Mouse (Mus musculus): ENCODE results near the gene Mrpl10. TPM values are rescaled to one million over a fixed set of nuclear protein-coding genes. Genes with fewer than 3 reads are reported as not detected.

Gene Mrpl10
- polyA plus RNA-seq (2015; fragmentation: Nextera tagmentation; extraction: Ambion mirVana), result 56.3 and 60.8 TPM in 2 replicates

DNA sequence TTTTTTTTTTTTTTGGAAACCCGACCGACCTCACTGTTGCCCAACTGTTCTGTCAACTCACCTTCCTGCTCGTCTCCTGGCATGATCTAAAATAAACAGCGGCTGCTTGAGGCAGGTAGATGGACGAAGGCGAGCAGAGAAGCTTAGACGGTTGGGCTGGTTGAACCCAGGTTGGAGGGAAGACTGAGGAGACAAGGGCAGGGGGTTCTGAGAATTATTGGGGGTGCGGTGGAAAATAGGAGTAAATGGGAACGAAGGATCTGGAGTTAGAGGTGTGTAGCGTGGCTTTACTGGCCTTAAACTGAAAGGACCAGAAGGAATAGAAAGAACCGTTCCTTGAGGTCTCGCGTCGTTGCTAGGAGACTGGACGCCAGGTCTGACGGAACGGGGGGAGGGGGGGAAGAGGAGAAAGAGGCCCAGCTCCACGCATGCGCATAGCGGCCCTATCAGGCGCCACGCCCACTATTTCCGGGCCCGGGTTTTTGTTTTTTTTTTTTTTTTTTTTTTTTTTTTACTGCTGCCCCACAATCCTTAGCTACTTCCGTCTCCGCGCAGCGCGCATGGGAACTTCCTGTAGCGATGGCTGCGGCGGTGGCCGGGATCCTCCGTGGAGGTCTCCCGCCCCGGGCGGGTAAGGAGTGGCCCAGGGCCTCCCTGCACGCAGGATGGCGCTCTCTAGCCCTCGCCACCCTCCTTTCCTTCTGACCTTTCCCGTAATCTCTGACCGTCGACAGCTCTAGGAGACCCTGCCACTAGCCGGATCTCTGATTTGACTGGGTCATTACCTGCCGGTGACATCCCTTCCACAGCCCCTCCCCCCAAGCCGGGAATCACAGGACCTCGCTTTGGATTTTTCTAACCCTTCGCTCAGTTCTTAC, at the start of gene Mrpl10, which contains the start of gene Lrrc46:
Gene Mrpl10 (plus strand): TSS at position 539 of the 878 bp plus-strand sequence.
Gene Lrrc46 (minus strand): TSS at position 386 of the 878 bp plus-strand sequence.
- Histone ChIP-seq H3K4me1 (replicated peaks; ENCODE audit: control insufficient read depth, insufficient read depth) (0 out of 2 replicates have a peak, but pooled peaks cover 3% of the 10 kb centered on the region), H3K27me3 (ENCODE audit: control insufficient read depth, insufficient read depth, low read length) (no peaks in the 10 kb centered on the region), H3K4me2 (replicated peaks; ENCODE audit: low read depth) (peak within 1 kb of the TSS; percentile 81), H3K36me3 (ENCODE audit: control insufficient read depth, insufficient read depth, low read length) (no peaks in the 10 kb centered on the region), H3K4me3 (ENCODE audit: low read depth, low read length) (peak within 1 kb of the TSS; percentile 72), H3K27ac (replicated peaks) (peak within 1 kb of the TSS; percentile 82), H3K9ac (ENCODE audit: low read length) (peak within 1 kb of the TSS; percentile 95), H3K9me3 (ENCODE audit: control insufficient read depth, low read length) (no peaks in the 10 kb centered on the region)
- ATAC-seq (ENCODE audit: low FRiP score, low TSS enrichment) (peak; percentile 90), DNase-seq (ENCODE audit: low spot score) (peak; percentile 96)
- WGBS, result under 1% methylated on average over 43 of the region's 48 CpGs
- TF ChIP-seq CTCF (IDR thresholded peaks at IDR 0.05; ENCODE audit: low read depth), result no peak
- no peak for TF ChIP-seq EP300 (optimal IDR thresholded peaks at IDR 0.05)

DNA sequence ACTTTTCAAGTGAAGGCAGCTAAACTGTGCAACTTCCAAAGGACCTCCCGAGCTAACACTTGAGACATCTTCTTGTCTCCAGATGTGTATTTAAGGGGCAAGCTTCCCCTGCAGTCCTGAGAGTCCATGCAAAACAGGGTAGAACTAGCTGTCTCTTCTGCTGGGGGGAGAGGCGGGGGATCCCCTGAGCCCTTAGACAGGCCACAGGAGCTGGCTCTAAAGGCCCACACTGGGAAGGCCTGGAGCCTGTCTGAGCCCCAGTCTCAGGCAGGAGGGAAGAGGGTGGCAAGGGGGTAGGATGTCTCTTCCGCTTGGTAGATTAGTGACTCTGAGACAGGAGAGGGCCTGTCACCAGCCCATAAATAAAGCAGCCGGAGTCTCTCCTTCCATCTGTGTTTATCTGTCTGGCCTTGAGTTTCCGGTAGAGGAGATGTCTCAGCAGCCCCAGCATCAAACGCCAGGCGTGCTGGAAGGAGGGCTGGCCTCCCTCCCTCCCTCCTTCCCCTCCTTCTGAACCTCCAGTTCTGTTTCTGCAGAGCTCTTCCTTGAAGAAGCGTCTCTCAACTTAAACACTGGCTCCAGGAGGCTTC, 48.5 kb upstream of the Mrpl10 start:
- 0 out of 2 replicates have a peak, but pooled peaks cover 3% of the 10 kb centered on the region for H3K4me1 ChIP-seq (replicated peaks; ENCODE audit: control insufficient read depth, insufficient read depth)
- H3K27me3 ChIP-seq (ENCODE audit: control insufficient read depth, insufficient read depth, low read length), result no peaks in the 10 kb centered on the region
- no peak overlapping the region for H3K9ac ChIP-seq (ENCODE audit: low read length)
- DNase-seq (ENCODE audit: low spot score) (no peak), ATAC-seq (ENCODE audit: low FRiP score, low TSS enrichment) (no peak)
- no peak for TF ChIP-seq EP300 (optimal IDR thresholded peaks at IDR 0.05)
- TF ChIP-seq CTCF (IDR thresholded peaks at IDR 0.05; ENCODE audit: low read depth), result no peak
- H3K4me2 ChIP-seq (replicated peaks; ENCODE audit: low read depth), result no peak overlapping the region
- 43% methylated on average over 8 of the region's 8 CpGs for WGBS
- no peaks in the 10 kb centered on the region for H3K36me3 ChIP-seq (ENCODE audit: control insufficient read depth, insufficient read depth, low read length)
- H3K27ac ChIP-seq (replicated peaks), result peak overlapping the region; percentile 67
- no peak overlapping the region for H3K4me3 ChIP-seq (ENCODE audit: low read depth, low read length)
- H3K9me3 ChIP-seq (ENCODE audit: control insufficient read depth, low read length), result no peaks in the 10 kb centered on the region

DNA sequence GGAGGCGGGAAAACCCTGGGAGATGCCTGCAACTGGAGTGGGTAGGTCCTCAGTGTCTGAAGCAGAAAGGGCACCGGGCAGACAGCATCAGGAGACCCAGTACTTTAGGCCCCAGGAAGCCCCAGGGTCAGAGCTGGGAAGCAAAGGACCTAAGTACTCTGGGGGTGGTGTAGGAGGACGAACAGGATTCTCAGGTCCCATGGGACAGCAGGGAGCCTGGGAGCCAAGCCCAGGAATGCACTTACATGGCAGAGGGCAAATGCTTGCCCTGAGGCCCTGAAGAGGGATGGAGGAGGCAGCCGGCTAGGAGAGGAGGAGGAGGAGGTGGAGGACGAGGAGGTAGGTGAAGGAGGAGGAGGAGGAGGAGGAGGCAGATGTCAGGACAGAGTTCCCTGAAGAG, 46.3 kb upstream of the Mrpl10 start:
- no peaks in the 10 kb centered on the region for H3K4me1 ChIP-seq (replicated peaks; ENCODE audit: control insufficient read depth, insufficient read depth)
- H3K4me2 ChIP-seq (replicated peaks; ENCODE audit: low read depth), result no peak overlapping the region
- H3K9ac ChIP-seq (ENCODE audit: low read length), result no peak overlapping the region
- no peak overlapping the region for H3K4me3 ChIP-seq (ENCODE audit: low read depth, low read length)
- no peaks in the 10 kb centered on the region for H3K27me3 ChIP-seq (ENCODE audit: control insufficient read depth, insufficient read depth, low read length)
- no peak for ATAC-seq (ENCODE audit: low FRiP score, low TSS enrichment)
- H3K36me3 ChIP-seq (ENCODE audit: control insufficient read depth, insufficient read depth, low read length), result no peaks in the 10 kb centered on the region
- 31% methylated on average over 5 of the region's 5 CpGs for whole genome bisulfite sequencing
- H3K27ac ChIP-seq (replicated peaks), result no peak overlapping the region
- no peak for DNase-seq (ENCODE audit: low spot score)
- TF ChIP-seq EP300 (optimal IDR thresholded peaks at IDR 0.05) (no peak), CTCF (IDR thresholded peaks at IDR 0.05; ENCODE audit: low read depth) (no peak)
- no peaks in the 10 kb centered on the region for H3K9me3 ChIP-seq (ENCODE audit: control insufficient read depth, low read length)

DNA sequence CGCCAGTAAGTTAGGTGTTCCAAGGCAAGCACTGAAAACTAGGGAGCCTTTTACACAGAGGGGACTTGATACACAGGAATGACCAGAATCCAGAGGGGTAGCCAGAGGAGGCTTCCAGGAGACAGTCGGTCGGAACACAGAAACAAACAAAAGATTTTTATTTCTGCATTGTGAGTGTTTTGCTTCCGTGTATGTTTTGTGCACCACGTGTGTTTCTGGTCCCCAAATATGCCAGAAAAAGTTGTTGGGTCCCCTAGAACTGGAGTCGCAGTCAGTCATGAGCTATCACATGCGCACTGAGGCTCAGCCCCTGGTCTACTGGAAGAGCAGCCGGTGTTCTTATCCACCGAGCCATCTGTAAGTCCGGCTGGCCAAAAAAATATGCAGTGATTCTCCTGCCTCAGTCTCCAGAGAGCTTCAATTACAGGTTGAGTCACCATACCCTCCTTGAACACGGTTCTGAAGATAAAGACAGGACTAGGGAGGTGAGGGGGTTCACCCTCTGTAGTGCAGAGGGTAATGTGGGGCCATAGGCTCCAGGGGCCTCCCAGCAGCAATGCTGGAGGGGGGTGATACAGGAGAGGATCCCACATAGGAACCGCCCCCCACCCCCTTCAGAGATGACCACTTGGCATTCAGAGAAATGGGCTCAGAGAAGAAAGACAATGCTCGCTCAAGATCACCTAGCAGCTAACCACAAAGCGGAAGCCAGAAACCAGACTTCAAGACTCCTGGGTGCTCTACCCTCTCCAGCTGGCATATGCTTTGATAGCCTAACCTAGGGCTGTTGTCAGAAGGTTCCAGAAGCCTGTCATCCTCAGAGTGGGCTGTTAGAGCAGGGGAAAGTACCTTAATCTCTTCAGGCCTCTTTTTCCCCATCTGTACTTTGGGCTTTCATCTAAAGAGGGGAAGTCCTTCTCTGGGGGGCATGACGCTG, 45.3 kb upstream of the Mrpl10 start:
- Histone ChIP-seq H3K27ac (replicated peaks) (no peak overlapping the region), H3K4me3 (ENCODE audit: low read depth, low read length) (no peak overlapping the region), H3K4me2 (replicated peaks; ENCODE audit: low read depth) (no peak overlapping the region), H3K9ac (ENCODE audit: low read length) (no peak overlapping the region), H3K9me3 (ENCODE audit: control insufficient read depth, low read length) (no peaks in the 10 kb centered on the region), H3K4me1 (replicated peaks; ENCODE audit: control insufficient read depth, insufficient read depth) (no peaks in the 10 kb centered on the region), H3K36me3 (ENCODE audit: control insufficient read depth, insufficient read depth, low read length) (no peaks in the 10 kb centered on the region), H3K27me3 (ENCODE audit: control insufficient read depth, insufficient read depth, low read length) (no peaks in the 10 kb centered on the region)
- TF ChIP-seq EP300 (optimal IDR thresholded peaks at IDR 0.05) (no peak), CTCF (IDR thresholded peaks at IDR 0.05; ENCODE audit: low read depth) (no peak)
- no peak for ATAC-seq (ENCODE audit: low FRiP score, low TSS enrichment)
- 80% methylated on average over 15 of the region's 15 CpGs for WGBS
- DNase-seq (ENCODE audit: low spot score), result no peak

DNA sequence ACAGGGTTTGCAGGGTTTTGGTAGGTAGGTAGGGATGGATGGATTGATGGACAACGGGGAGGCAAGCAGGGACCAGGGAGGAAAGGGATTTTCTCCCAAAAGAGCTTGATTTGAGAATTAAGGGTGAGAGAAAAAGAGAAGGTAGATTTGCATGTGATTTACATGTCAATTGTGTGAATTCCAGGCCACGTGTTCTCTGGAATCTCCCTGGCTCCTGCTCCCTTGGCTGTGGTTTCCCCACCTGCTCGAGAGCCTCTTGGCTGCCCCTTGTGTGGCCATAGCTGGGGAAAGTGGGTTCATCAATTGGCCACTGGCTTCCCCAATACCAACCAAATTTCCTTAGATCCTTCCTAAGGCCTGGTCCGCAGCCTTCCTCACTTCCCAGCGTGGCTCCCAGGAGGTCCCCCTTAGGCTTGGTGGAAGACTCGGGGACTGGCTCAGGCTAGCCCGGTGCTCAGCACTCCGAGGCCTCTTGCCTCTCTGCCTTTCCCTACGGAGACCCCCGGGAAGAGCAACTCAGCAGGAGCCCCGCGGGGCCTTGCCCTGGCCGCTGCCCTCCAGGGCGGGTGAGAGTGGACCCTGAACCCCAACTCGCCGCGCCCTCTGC, 44.5 kb upstream of the Mrpl10 start:
- H3K9me3 ChIP-seq (ENCODE audit: control insufficient read depth, low read length), result no peaks in the 10 kb centered on the region
- peak overlapping the region; percentile 57 for H3K4me2 ChIP-seq (replicated peaks; ENCODE audit: low read depth)
- no peaks in the 10 kb centered on the region for H3K4me1 ChIP-seq (replicated peaks; ENCODE audit: control insufficient read depth, insufficient read depth)
- H3K36me3 ChIP-seq (ENCODE audit: control insufficient read depth, insufficient read depth, low read length), result no peaks in the 10 kb centered on the region
- 0 out of 2 replicates have a peak overlapping the region, but pooled peaks have one; percentile 24 for H3K27ac ChIP-seq (replicated peaks)
- 28% methylated on average over 14 of the region's 17 CpGs for WGBS
- H3K9ac ChIP-seq (ENCODE audit: low read length), result peak overlapping the region; percentile 65
- H3K27me3 ChIP-seq (ENCODE audit: control insufficient read depth, insufficient read depth, low read length), result no peaks in the 10 kb centered on the region
- DNase-seq (ENCODE audit: low spot score), result no peak
- ATAC-seq (ENCODE audit: low FRiP score, low TSS enrichment), result peak; percentile 11
- H3K4me3 ChIP-seq (ENCODE audit: low read depth, low read length), result peak overlapping the region; percentile 28; the same call in 1 of the 2 replicates
- TF ChIP-seq EP300 (optimal IDR thresholded peaks at IDR 0.05), result no peak
- TF ChIP-seq CTCF (IDR thresholded peaks at IDR 0.05; ENCODE audit: low read depth), result no peak
